Mouse (Mus musculus): Measurements from ENCODE around the gene Duoxa2. TPM values are rescaled to one million over a fixed set of nuclear protein-coding genes. Genes with fewer than 3 reads are reported as not detected.
"Not testable (repeated sequence)": the region's sequence is repeated elsewhere in the genome, so short reads cannot be mapped to it uniquely, and the experiment has no call there.

Gene Duoxa2
- polyA plus RNA-seq, 1 experiment from 2014 or later: 0.19 TPM

GRCm38 (mm10) chr2:122323960-122324359, 25.3 kb downstream of the Duoxa2 start:
- Histone ChIP-seq H3K4me3 (ENCODE audit: low read depth, low read length) (no peak overlapping the region), H3K27ac (ENCODE audit: low read length) (no peak overlapping the region), H3K9ac (ENCODE audit: low read depth, low read length) (no peak overlapping the region), H3K9me3 (replicated peaks; ENCODE audit: control insufficient read depth, low read length, poor library complexity, severe bottlenecking) (no peaks in the 10 kb centered on the region), H3K4me2 (ENCODE audit: low read length) (no peak overlapping the region), H3K36me3 (ENCODE audit: control insufficient read depth, insufficient read depth, low read length) (no peaks in the 10 kb centered on the region), H3K27me3 (ENCODE audit: control insufficient read depth, insufficient read depth, low read depth, low read length) (no peaks in the 10 kb centered on the region), H3K4me1 (ENCODE audit: control insufficient read depth, insufficient read depth, low read length) (no peaks in the 10 kb centered on the region)
- ATAC-seq: no peak
- 59% methylated on average over 3 of the region's 3 CpGs for WGBS

DNA sequence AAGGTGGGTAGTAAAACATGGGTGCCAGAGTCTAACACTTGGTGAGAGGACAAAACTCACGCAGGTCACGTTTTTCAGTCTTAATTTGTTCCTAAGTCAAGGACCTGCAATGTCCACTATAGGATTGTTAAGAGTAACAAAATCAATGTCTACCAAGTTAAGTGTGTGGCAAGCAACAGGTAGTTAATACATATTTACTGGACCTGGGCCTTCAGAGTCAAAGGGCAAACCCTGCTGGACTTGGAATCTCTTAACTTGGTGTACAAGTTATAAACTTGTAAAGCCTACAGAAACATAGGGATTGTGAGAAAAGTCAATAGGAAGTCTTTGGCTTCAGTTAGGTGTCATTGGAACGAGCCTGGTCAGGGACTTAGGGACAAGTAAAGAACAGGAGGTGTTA, 25.9 kb downstream of the Duoxa2 start:
- Histone ChIP-seq H3K9me3 (replicated peaks; ENCODE audit: control insufficient read depth, low read length, poor library complexity, severe bottlenecking) (no peaks in the 10 kb centered on the region), H3K36me3 (ENCODE audit: control insufficient read depth, insufficient read depth, low read length) (no peaks in the 10 kb centered on the region), H3K4me3 (ENCODE audit: low read depth, low read length) (no peak overlapping the region), H3K27me3 (ENCODE audit: control insufficient read depth, insufficient read depth, low read depth, low read length) (no peaks in the 10 kb centered on the region), H3K9ac (ENCODE audit: low read depth, low read length) (no peak overlapping the region), H3K4me1 (ENCODE audit: control insufficient read depth, insufficient read depth, low read length) (no peaks in the 10 kb centered on the region), H3K27ac (ENCODE audit: low read length) (no peak overlapping the region), H3K4me2 (ENCODE audit: low read length) (no peak overlapping the region)
- no peak for ATAC-seq
- 80% methylated on average over 3 of the region's 3 CpGs for WGBS

- no peak overlapping the region for H3K9ac ChIP-seq (ENCODE audit: low read depth, low read length)
- H3K9me3 ChIP-seq (replicated peaks; ENCODE audit: control insufficient read depth, low read length, poor library complexity, severe bottlenecking): no peaks in the 10 kb centered on the region
- ATAC-seq: no peak
- no peaks in the 10 kb centered on the region for H3K27me3 ChIP-seq (ENCODE audit: control insufficient read depth, insufficient read depth, low read depth, low read length)
- H3K27ac ChIP-seq (ENCODE audit: low read length): no peak overlapping the region
- H3K36me3 ChIP-seq (ENCODE audit: control insufficient read depth, insufficient read depth, low read length): no peaks in the 10 kb centered on the region
- WGBS: 77% methylated on average over 2 of the region's 2 CpGs
- no peaks in the 10 kb centered on the region for H3K4me1 ChIP-seq (ENCODE audit: control insufficient read depth, insufficient read depth, low read length)
- no peak overlapping the region for H3K4me3 ChIP-seq (ENCODE audit: low read depth, low read length)
- H3K4me2 ChIP-seq (ENCODE audit: low read length): no peak overlapping the region
Observed at GRCm38 (mm10) chr2:122325361-122325760, 26.7 kb downstream of the Duoxa2 start.

GRCm38 (mm10) chr2:122327986-122328385, 29.3 kb downstream of the Duoxa2 start:
- ATAC-seq: no peak
- H3K36me3 ChIP-seq (ENCODE audit: control insufficient read depth, insufficient read depth, low read length): no peaks in the 10 kb centered on the region
- H3K4me1 ChIP-seq (ENCODE audit: control insufficient read depth, insufficient read depth, low read length): no peaks in the 10 kb centered on the region
- H3K4me3 ChIP-seq (ENCODE audit: low read depth, low read length): no peak overlapping the region
- H3K27ac ChIP-seq (ENCODE audit: low read length): no peak overlapping the region
- 69% methylated on average over 3 of the region's 3 CpGs for WGBS
- no peak overlapping the region for H3K9ac ChIP-seq (ENCODE audit: low read depth, low read length)
- no peaks in the 10 kb centered on the region for H3K27me3 ChIP-seq (ENCODE audit: control insufficient read depth, insufficient read depth, low read depth, low read length)
- no peak overlapping the region for H3K4me2 ChIP-seq (ENCODE audit: low read length)
- H3K9me3 ChIP-seq (replicated peaks; ENCODE audit: control insufficient read depth, low read length, poor library complexity, severe bottlenecking): no peaks in the 10 kb centered on the region

- H3K36me3 ChIP-seq (ENCODE audit: control insufficient read depth, insufficient read depth, low read length); H3K4me1 ChIP-seq (ENCODE audit: control insufficient read depth, insufficient read depth, low read length); H3K9me3 ChIP-seq (replicated peaks; ENCODE audit: control insufficient read depth, low read length, poor library complexity, severe bottlenecking); H3K4me3 ChIP-seq (ENCODE audit: low read depth, low read length); ATAC-seq; H3K9ac ChIP-seq (ENCODE audit: low read depth, low read length); H3K4me2 ChIP-seq (ENCODE audit: low read length); H3K27me3 ChIP-seq (ENCODE audit: control insufficient read depth, insufficient read depth, low read depth, low read length); H3K27ac ChIP-seq (ENCODE audit: low read length): not testable (repeated sequence)
- 90% methylated on average over 4 of the region's 6 CpGs for WGBS
Observed at GRCm38 (mm10) chr2:122330317-122330716, 31.6 kb downstream of the Duoxa2 start.

DNA sequence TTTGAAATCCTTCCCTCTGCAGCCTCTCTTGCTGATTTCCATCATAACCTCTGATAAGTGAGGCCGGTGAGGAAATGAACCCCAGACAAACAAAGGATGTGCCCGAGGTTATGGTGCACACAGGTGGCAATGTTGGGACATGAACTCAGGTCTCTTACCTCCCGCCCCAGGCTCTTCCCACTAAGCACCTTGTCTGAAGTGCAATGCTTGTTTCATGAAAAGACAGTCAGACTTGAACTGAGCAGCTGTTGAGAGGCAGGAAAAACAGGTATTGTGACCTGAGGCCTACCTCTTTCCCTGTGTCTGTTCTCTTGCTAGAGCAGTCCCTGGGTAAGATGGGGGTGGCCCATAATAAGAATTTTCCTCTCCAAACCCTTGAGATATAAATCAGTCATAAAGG, 33.5 kb downstream of the Duoxa2 start:
- Histone ChIP-seq H3K27ac (ENCODE audit: low read length) (no peak overlapping the region), H3K27me3 (ENCODE audit: control insufficient read depth, insufficient read depth, low read depth, low read length) (no peaks in the 10 kb centered on the region), H3K4me1 (ENCODE audit: control insufficient read depth, insufficient read depth, low read length) (no peaks in the 10 kb centered on the region), H3K9me3 (replicated peaks; ENCODE audit: control insufficient read depth, low read length, poor library complexity, severe bottlenecking) (no peaks in the 10 kb centered on the region), H3K36me3 (ENCODE audit: control insufficient read depth, insufficient read depth, low read length) (no peaks in the 10 kb centered on the region), H3K4me2 (ENCODE audit: low read length) (no peak overlapping the region), H3K4me3 (ENCODE audit: low read depth, low read length) (no peak overlapping the region), H3K9ac (ENCODE audit: low read depth, low read length) (no peak overlapping the region)
- ATAC-seq: no peak
- 93% methylated on average over 3 of the region's 3 CpGs for WGBS

DNA sequence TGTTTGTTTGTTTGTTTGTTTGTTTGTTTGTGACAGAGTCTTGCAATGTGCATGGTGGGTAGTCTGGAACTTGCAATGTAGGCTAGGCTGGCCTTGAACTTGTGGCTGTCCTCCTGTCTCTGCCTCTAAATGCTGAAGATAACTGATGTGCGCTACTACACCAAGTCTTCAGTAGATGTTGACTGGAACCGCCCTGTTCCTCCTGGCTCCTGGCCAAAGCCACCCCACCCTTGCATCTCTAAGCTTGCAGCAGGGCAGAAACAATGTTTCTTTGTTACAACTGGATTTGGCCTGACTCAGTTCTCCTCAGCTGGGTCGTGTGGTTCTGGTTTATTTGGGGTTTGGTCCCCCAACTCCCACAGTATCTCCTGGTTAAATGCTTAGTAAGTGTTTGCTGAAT, 35.5 kb downstream of the Duoxa2 start:
- H3K27ac ChIP-seq (ENCODE audit: low read length): no peak overlapping the region
- ATAC-seq: no peak
- H3K4me2 ChIP-seq (ENCODE audit: low read length): no peak overlapping the region
- H3K9ac ChIP-seq (ENCODE audit: low read depth, low read length): no peak overlapping the region
- WGBS: 76% methylated on average over 3 of the region's 3 CpGs
- no peaks in the 10 kb centered on the region for H3K36me3 ChIP-seq (ENCODE audit: control insufficient read depth, insufficient read depth, low read length)
- no peaks in the 10 kb centered on the region for H3K4me1 ChIP-seq (ENCODE audit: control insufficient read depth, insufficient read depth, low read length)
- no peaks in the 10 kb centered on the region for H3K9me3 ChIP-seq (replicated peaks; ENCODE audit: control insufficient read depth, low read length, poor library complexity, severe bottlenecking)
- H3K4me3 ChIP-seq (ENCODE audit: low read depth, low read length): no peak overlapping the region
- no peaks in the 10 kb centered on the region for H3K27me3 ChIP-seq (ENCODE audit: control insufficient read depth, insufficient read depth, low read depth, low read length)

DNA sequence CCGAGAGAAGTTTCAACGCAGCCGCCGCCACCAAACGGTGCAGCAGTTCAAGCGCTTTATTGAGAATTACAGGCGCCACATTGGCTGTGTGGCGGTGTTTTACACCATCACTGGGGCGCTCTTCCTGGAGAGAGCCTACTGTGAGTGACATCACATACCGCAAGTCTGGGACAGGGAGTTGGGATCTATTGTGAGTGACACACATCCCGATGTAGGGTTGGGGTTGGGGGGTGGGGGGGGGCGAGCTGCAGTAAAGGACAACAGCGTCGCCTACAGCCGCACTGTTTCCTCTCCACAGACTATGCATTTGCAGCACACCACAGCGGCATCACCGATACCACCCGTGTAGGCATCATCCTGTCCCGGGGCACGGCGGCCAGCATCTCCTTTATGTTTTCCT, 38.6 kb downstream of the Duoxa2 start:
- Histone ChIP-seq H3K27ac (ENCODE audit: low read length) (no peak overlapping the region), H3K4me3 (ENCODE audit: low read depth, low read length) (peak overlapping the region; percentile 15), H3K4me2 (ENCODE audit: low read length) (peak overlapping the region; percentile 34), H3K27me3 (ENCODE audit: control insufficient read depth, insufficient read depth, low read depth, low read length) (no peaks in the 10 kb centered on the region), H3K9ac (ENCODE audit: low read depth, low read length) (no peak overlapping the region), H3K4me1 (ENCODE audit: control insufficient read depth, insufficient read depth, low read length) (no peaks in the 10 kb centered on the region), H3K36me3 (ENCODE audit: control insufficient read depth, insufficient read depth, low read length) (no peaks in the 10 kb centered on the region), H3K9me3 (replicated peaks; ENCODE audit: control insufficient read depth, low read length, poor library complexity, severe bottlenecking) (no peaks in the 10 kb centered on the region)
- ATAC-seq: no peak
- 58% methylated on average over 20 of the region's 21 CpGs for WGBS

DNA sequence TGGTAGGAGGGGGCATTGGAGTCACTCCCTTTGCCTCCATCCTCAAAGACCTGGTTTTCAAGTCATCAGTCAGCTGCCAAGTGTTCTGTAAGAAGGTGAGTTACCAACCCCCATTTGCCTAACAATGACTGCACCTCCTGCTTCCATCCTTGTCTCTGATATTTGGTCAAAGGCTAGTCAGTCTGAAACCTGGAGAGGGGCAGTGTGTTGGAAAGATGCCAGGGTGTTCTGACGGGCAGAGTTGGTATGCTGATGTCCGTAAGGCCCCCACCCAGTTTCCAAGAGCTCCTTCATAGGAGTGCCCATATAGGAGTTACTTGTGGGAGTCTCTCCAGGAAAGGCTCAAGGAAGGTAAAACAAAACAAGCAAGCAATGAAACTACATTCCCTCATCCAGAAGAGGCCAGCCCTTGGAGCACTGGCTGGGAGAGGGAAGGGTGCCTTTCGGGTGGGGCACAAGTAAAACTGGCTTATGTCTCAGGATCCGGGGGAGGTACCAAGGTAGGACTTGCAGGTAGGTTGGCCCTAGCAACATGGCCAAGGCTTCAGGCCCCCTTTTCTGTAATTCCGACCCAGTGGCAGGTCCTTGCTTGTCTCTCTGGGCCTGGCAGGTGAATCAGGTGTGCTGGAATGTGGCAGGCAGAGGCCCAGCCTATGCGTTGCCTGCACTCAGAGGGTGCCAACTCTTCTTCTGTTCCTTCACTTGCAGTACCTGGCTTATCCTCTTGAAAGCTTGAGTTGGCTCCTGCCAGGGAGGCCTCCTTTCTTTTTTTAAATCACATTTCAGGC, 46.6 kb downstream of the Duoxa2 start:
- peaks cover 18% of the 10 kb centered on the region for H3K4me1 ChIP-seq (ENCODE audit: control insufficient read depth, insufficient read depth, low read length)
- ATAC-seq: no peak
- no peaks in the 10 kb centered on the region for H3K9me3 ChIP-seq (replicated peaks; ENCODE audit: control insufficient read depth, low read length, poor library complexity, severe bottlenecking)
- no peaks in the 10 kb centered on the region for H3K27me3 ChIP-seq (ENCODE audit: control insufficient read depth, insufficient read depth, low read depth, low read length)
- H3K9ac ChIP-seq (ENCODE audit: low read depth, low read length): no peak overlapping the region
- H3K4me2 ChIP-seq (ENCODE audit: low read length): no peak overlapping the region
- no peak overlapping the region for H3K4me3 ChIP-seq (ENCODE audit: low read depth, low read length)
- H3K36me3 ChIP-seq (ENCODE audit: control insufficient read depth, insufficient read depth, low read length): no peaks in the 10 kb centered on the region
- WGBS: 84% methylated on average over 6 of the region's 6 CpGs
- no peak overlapping the region for H3K27ac ChIP-seq (ENCODE audit: low read length)
